Mouse (Mus musculus): Measurements from ENCODE around the gene Hnrnpf. TPM values are rescaled to one million over a fixed set of nuclear protein-coding genes. Genes with fewer than 3 reads are reported as not detected.

The Hnrnpf gene
- polyA plus RNA-seq (2014; fragmentation: Illumina TruSeq; extraction: RNeasy Lipid Tissue Mini Kit (QIAGEN cat#74804); ENCODE audit: low read depth, low replicate concordance), result 333 TPM

GRCm38 (mm10) chr6:117900126-117901080 lies at the start of gene Hnrnpf:
Hnrnpf (plus strand) TSS chr6:117900324.

GRCm38 (mm10) chr6:117861848-117862247 lies 38.3 kb upstream of the Hnrnpf start, which contains the start of gene Zfp239:
Zfp239 (plus strand) TSS chr6:117862100.

GRCm38 (mm10) chr6:117937222-117937932 lies 37.3 kb downstream of the Hnrnpf start, which contains the start of gene Fxyd4:
Fxyd4 (minus strand) TSS chr6:117937692.

Other genes starting within 250 kb of the Hnrnpf start
- gene Zfp637, start 59.1 kb upstream of the Hnrnpf start, polyA plus RNA-seq (2014; fragmentation: Illumina TruSeq; extraction: RNeasy Lipid Tissue Mini Kit (QIAGEN cat#74804); ENCODE audit: low read depth, low replicate concordance), result 13.5 TPM
- gene Zfp239, start 38.2 kb upstream of the Hnrnpf start, polyA plus RNA-seq (2014; fragmentation: Illumina TruSeq; extraction: RNeasy Lipid Tissue Mini Kit (QIAGEN cat#74804); ENCODE audit: low read depth, low replicate concordance), result 4.1 TPM
- gene Fxyd4, start 37.4 kb downstream of the Hnrnpf start, polyA plus RNA-seq (2014; fragmentation: Illumina TruSeq; extraction: RNeasy Lipid Tissue Mini Kit (QIAGEN cat#74804); ENCODE audit: low read depth, low replicate concordance), result 14.9 TPM
- gene Rasgef1a, start 111.1 kb downstream of the Hnrnpf start, polyA plus RNA-seq (2014; fragmentation: Illumina TruSeq; extraction: RNeasy Lipid Tissue Mini Kit (QIAGEN cat#74804); ENCODE audit: low read depth, low replicate concordance), result 0.44 TPM
- 54.6 TPM for gene Csgalnact2, start 238.8 kb downstream of the Hnrnpf start, polyA plus RNA-seq (2014; fragmentation: Illumina TruSeq; extraction: RNeasy Lipid Tissue Mini Kit (QIAGEN cat#74804); ENCODE audit: low read depth, low replicate concordance)

Data from kidney, adult 10 weeks (tissue).